Mouse (Mus musculus) right cerebral cortex, postnatal 25 days (tissue): ENCODE data around the gene Kctd7.

Experiments
- DNase-seq: peaks from one replicate; pipeline ENCODE4 v3.0.0; 2022

Kctd7 gene

GRCm38 (mm10) chr5:130145961-130146360 is 1.3 kb downstream of the Kctd7 start:
- no peak for DNase-seq

GRCm38 (mm10) chr5:130149726-130150310 is 5.2 kb downstream of the Kctd7 start:
- DNase-seq, result no peak

GRCm38 (mm10) chr5:130154286-130154685 is 9.6 kb downstream of the Kctd7 start:
- no peak for DNase-seq

GRCm38 (mm10) chr5:130158545-130158944 is 13.9 kb downstream of the Kctd7 start:
- no peak for DNase-seq

GRCm38 (mm10) chr5:130159761-130160201 is 15.1 kb downstream of the Kctd7 start:
- no peak for DNase-seq

GRCm38 (mm10) chr5:130163670-130164069 is 19.0 kb downstream of the Kctd7 start:
- peak; percentile 54 for DNase-seq

GRCm38 (mm10) chr5:130165213-130165612 is 20.6 kb downstream of the Kctd7 start:
- DNase-seq, result no peak

GRCm38 (mm10) chr5:130169109-130169508 is 24.4 kb downstream of the Kctd7 start:
- no peak for DNase-seq

GRCm38 (mm10) chr5:130170666-130171422 is 26.2 kb downstream of the Kctd7 start:
- no peak for DNase-seq

- DNase-seq, result peak; percentile 94
Observed at GRCm38 (mm10) chr5:130171423-130171954, 26.8 kb downstream of the Kctd7 start, which contains the start of gene Rabgef1. Rabgef1 (plus strand) TSS chr5:130171798.

GRCm38 (mm10) chr5:130171956-130172601 is 27.4 kb downstream of the Kctd7 start:
- DNase-seq, result no peak

- DNase-seq, result no peak
Observed at GRCm38 (mm10) chr5:130173012-130173411, 28.4 kb downstream of the Kctd7 start.

GRCm38 (mm10) chr5:130177871-130178270 is 33.2 kb downstream of the Kctd7 start:
- no peak for DNase-seq

- DNase-seq, result no peak
Observed at GRCm38 (mm10) chr5:130180362-130180761, 35.7 kb downstream of the Kctd7 start.

- no peak for DNase-seq
Observed at GRCm38 (mm10) chr5:130181740-130182540, 37.3 kb downstream of the Kctd7 start.

GRCm38 (mm10) chr5:130182541-130182821 is 37.8 kb downstream of the Kctd7 start:
- no peak for DNase-seq

- no peak for DNase-seq
Observed at GRCm38 (mm10) chr5:130184193-130184856, 39.7 kb downstream of the Kctd7 start.

GRCm38 (mm10) chr5:130185312-130185711 is 40.7 kb downstream of the Kctd7 start:
- DNase-seq, result no peak

GRCm38 (mm10) chr5:130187383-130187782 is 42.7 kb downstream of the Kctd7 start:
- peak; percentile 34 for DNase-seq

- DNase-seq, result no peak
Observed at GRCm38 (mm10) chr5:130190909-130191308, 46.2 kb downstream of the Kctd7 start.

GRCm38 (mm10) chr5:130191865-130192264 is 47.2 kb downstream of the Kctd7 start:
- no peak for DNase-seq

GRCm38 (mm10) chr5:130192356-130192944 is 47.8 kb downstream of the Kctd7 start:
- no peak for DNase-seq
